Mouse (Mus musculus) retina, postnatal 1 day (tissue): ENCODE measurements at regions not wholly inside any gene's neighbourhood (a gene's known extent, or its start where the extent isn't known, plus 50 kb on each side); places are given as distances from the start of the nearest gene placed in this dataset.

Experiments
- DNase-seq: peaks from one replicate; pipeline ENCODE4 v3.0.0-alpha.2; 2012

DNA sequence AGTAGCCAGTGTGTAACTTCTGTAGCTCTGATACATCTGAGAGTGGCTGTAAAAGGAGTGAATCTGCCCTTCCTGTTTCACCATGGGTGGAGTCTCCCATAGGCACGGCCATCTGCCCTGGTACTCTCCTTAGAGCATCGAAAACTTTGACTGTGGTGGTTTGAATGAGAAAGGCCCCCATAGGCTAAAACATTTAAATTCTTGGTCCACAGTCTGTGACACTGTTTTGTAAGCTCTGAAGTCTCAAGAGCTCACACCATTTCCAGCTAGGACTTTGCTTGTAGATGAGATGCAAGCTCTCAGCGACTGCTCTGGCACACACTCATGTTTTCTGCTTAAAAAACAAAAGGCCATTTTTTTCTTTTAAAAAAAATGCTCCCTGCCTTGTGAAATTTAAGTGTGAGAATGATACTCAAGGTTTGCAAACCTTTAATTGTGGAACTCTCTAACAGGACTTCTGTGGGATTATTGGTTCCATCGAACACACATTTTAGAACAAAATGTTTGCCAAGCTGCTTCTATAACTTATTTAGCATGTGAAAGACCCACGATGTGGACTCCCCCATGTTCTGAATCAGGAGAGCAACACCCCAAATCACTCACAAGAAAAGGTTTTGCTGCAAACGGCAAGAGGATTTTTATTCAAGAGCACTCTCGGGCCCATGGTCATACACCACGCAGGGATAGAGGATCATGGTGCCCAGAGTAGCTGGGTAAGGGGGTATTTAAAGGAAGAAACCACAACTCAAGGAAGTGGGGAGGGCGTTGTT lies 65.7 kb upstream of the Klf12 start:
- DNase-seq, result no peak

DNA sequence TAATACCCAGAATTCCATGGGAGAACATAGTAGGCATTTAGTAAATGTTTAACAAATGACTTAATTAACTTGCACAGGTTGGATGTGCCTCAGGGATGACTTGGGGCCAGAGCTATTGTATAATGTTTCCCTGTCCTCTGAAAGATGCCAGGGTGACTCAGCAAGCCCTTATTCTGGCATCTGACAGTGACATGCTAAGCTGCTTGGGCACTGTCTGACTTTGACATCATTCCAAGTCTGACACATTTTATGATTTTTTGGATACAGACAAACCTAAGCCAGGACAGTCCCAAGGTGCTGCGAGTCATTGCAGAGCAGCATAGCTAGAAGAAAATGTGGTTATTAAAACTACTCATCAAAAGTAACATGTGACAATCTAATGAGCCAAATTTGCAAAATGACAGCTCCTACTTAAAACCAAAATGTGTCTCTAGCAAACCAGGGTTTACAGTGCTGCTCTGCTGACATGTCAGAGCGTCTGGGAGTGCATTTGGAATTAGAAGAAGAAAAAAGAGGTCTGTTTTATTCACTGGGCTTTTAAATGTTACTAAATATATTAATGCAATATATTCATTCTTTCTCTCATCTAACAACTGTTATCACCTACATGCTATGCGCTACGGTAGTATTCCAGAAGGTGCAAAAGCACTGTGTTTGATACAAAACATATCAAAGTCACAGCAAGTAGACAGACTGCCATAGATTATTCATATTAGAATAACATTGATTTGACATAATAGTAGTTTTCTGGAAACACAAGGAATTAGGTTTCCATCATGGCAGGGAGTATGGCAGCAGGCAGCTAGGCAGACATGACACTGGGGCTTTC lies 64.1 kb upstream of the Klf12 start:
- DNase-seq, result no peak

DNA sequence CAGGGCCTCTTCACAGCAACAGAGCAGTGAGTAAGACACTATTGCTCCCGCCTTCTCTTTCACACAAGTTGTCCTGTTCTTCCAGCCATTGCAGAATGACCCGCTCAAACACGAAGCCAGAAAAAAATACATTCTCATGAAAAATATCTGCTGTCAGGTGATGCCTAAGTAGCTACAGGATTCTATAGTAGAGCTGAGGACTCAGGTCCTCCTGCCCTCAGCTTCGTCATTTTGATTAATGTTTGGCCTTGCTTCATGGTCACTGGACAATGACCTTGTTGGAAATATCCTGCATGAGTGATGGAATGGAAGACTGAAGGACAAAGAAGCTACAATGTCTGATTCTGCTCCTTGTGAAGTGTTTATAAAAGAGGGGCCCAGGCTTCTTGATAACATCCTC lies 52.4 kb upstream of the Klf12 start:
- DNase-seq, result no peak
